Mouse (Mus musculus): ENCODE measurements around the gene Atp6v1f.

DNA sequence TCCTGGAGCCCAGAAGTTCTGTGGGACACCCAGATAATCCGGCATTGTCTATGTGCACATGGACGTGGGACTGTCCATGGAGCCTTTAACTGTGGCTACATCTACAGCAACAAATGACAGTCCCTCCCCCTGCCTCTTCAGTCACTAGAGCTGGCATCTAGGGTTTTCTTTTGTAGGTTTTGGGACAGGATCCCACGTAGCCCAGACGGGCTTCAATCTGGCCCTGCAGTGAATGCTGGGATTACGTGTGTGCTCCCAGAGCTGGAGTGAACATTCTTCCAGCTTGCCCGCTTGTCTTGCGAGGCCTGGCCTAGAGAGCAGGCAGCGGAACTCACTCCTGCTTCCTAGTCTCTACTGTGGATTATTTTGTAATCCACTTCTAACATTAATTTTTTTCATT is 42.4 kb upstream of the Atp6v1f start:
- no peak for TF ChIP-seq CHD2 (IDR thresholded peaks at IDR 0.05; ENCODE audit: low read depth, low read length)
- no peak for TF ChIP-seq ZNF384 (IDR thresholded peaks at IDR 0.05; ENCODE audit: low read depth, low read length)
- TF ChIP-seq MAFK (IDR thresholded peaks at IDR 0.05; ENCODE audit: insufficient read depth, low read depth, low read length): no peak
